ENCODE assay signal across 36 mouse cellular contexts in the genomic region with DNA sequence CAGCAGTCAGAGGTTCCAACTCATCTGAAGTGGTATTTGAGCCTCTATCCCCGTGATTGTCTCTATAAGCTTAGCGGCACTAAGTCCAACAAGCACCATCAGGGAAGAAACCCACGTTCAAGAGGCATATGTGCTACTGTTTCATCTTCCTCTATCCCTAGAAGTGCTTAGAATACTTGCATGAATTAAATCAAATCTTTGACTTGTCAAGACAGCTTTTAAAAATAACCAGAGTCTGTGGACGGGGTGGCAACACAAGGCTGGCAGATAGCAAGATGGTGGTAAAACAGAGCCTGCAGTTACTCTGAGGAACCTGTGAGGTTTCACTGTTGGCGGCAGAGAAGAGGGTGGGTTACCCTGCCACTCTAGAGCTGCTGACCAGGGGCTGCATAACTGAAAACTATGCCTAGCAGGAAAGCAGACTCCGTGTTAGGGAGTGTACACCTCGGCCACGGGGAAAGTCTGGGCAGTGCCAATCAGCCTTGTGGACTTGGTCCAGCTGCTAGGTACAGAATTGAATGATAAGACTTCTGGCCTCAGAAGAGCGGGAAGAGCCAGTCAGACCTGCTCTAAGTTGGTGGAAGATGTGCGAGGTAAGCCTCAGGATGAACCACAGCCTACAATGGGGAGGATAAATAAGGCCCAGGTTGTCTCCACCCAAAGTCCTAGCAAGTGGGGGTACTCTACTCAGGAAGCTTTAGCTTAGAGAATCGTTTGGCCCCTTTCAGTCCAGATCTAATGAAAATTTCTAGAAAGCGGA. TPM values are rescaled to one million over a fixed set of nuclear protein-coding genes. Genes with fewer than 3 reads are reported as not detected.
DNase-seq lines count a peak whose midpoint lies in the region; ATAC-seq and TF ChIP-seq lines count a peak whose summit lies in the region.
"Had no signal": no experiment of that assay in that cellular context is flagged by ENCODE, and none has a peak within 500 bp of the region (broad histone marks: within the 10 kb centered on the region; RNA-seq: fewer than 3 reads in every experiment).

No protein-coding gene starts in this region.

- TF ChIP-seq POLR2A in MEL (IDR thresholded peaks at IDR 0.05; ENCODE audit: control insufficient read depth in 1 of 2, insufficient read depth in 1 of 2, low read depth in 1 of 2, low read length in 2 of 2, poor library complexity in 1 of 2): no peak

- no peaks in the 10 kb centered on the region for H3K27me3 ChIP-seq in liver, embryonic 13.5 days
- no peaks in the 10 kb centered on the region for H3K27me3 ChIP-seq in liver, postnatal 0 days (ENCODE audit: insufficient read depth, low read length)
- no peaks in the 10 kb centered on the region for H3K27me3 ChIP-seq in MEL (ENCODE audit: control insufficient read depth in 1 of 2, insufficient read depth in 2 of 2, low read length in 2 of 2)
- H3K27me3 ChIP-seq: CH12.LX; heart, embryonic 13.5 days; kidney, embryonic 15.5 days; limb, embryonic 12.5 days; liver, embryonic 12.5 days; lung, embryonic 15.5 days; midbrain, embryonic 13.5 days had no signal

- H3K4me1 ChIP-seq in liver, embryonic 13.5 days (replicated peaks): peaks cover 44% of the 10 kb centered on the region
- peaks cover 4% of the 10 kb centered on the region; the same call in 1 of the 2 replicates for H3K4me1 ChIP-seq in liver, postnatal 0 days (ENCODE audit: insufficient read depth)
- H3K4me1 ChIP-seq in MEL (ENCODE audit: control insufficient read depth in 1 of 2, insufficient read depth in 2 of 2, low read length in 2 of 2): peaks cover 25 to 48% of the 10 kb centered on the region in 2 experiments

- no peaks in the 10 kb centered on the region for H3K9me3 ChIP-seq in liver, embryonic 13.5 days (replicated peaks)
- no peaks in the 10 kb centered on the region for H3K9me3 ChIP-seq in liver, postnatal 0 days (ENCODE audit: low read length)
- H3K9me3 ChIP-seq in MEL (replicated peaks; ENCODE audit: insufficient read depth, low read length): no peaks in the 10 kb centered on the region
- H3K9me3 ChIP-seq: embryonic facial prominence, embryonic 10.5 days; heart, embryonic 13.5 days; kidney, embryonic 15.5 days; limb, embryonic 12.5 days; liver, embryonic 12.5 days; lung, embryonic 15.5 days; midbrain, embryonic 13.5 days had no signal

- peak in 1 of 2 experiments; percentile 38 for DNase-seq in layer of hippocampus, adult 2 months (ENCODE audit: low spot score in 2 of 2)
- no peak for DNase-seq in layer of hippocampus, postnatal 10 days (ENCODE audit: low spot score in 2 of 2)
- peak; percentile 59 for DNase-seq in liver, embryonic 13.5 days
- DNase-seq in liver, postnatal 0 days: no peak
- DNase-seq in MEL (ENCODE audit: low read depth, low spot score): peak; percentile 60
- peak; percentile 55 for DNase-seq in c-Kit-positive CD71-positive TER-119-positive erythroid progenitor cells, embryonic 14.5 days (ENCODE audit: low spot score)
- DNase-seq in kidney, postnatal 10 days: no peak
- DNase-seq in cerebellum, postnatal 4 days (ENCODE audit: low spot score in 2 of 2): no peak
- DNase-seq: adrenal gland, postnatal 10 days; B cell, adult 2 months; cerebellum, adult 9-10 months; gastrocnemius, postnatal 36 days; heart, adult 2 months; heart, postnatal 14 days; kidney, postnatal 4 days; lung, postnatal 36 days had no signal

- no peak overlapping the region for H3K4me3 ChIP-seq in layer of hippocampus, adult 2 months
- no peak overlapping the region for H3K4me3 ChIP-seq in liver, embryonic 13.5 days (replicated peaks)
- no peak overlapping the region for H3K4me3 ChIP-seq in liver, postnatal 0 days (ENCODE audit: low read depth, low read length)
- H3K4me3 ChIP-seq in MEL (ENCODE audit: control insufficient read depth in 1 of 2, insufficient read depth in 1 of 2, low read depth in 2 of 2, low read length in 2 of 2): no peak overlapping the region
- H3K4me3 ChIP-seq: embryonic facial prominence, embryonic 10.5 days; heart, adult 2 months; heart, embryonic 13.5 days; kidney, embryonic 15.5 days; limb, embryonic 12.5 days; liver, embryonic 12.5 days; lung, embryonic 15.5 days; megakaryocyte, embryonic 14.5 days; midbrain, embryonic 13.5 days had no signal

- no peaks in the 10 kb centered on the region for H3K79me2 ChIP-seq in MEL (ENCODE audit: control insufficient read depth, insufficient read depth, low read length, poor library complexity)

- WGBS in liver, embryonic 13.5 days (ENCODE audit: insufficient replicate concordance): 67% methylated on average over 12 of the region's 12 CpGs
- WGBS in liver, postnatal 0 days (ENCODE audit: insufficient replicate concordance): 77% methylated on average over 12 of the region's 12 CpGs

- no peak for TF ChIP-seq RAD21 in MEL (IDR thresholded peaks at IDR 0.05; ENCODE audit: low read depth, low read length)

- H3K27ac ChIP-seq in layer of hippocampus, adult 2 months: peak overlapping the region; percentile 76
- no peak overlapping the region for H3K27ac ChIP-seq in liver, embryonic 13.5 days
- H3K27ac ChIP-seq in liver, postnatal 0 days (ENCODE audit: low read depth): no peak overlapping the region
- H3K27ac ChIP-seq in MEL (ENCODE audit: control insufficient read depth, low read depth, low read length): peak overlapping the region; percentile 39
- H3K27ac ChIP-seq: embryonic facial prominence, embryonic 10.5 days; heart, adult 2 months; heart, embryonic 13.5 days; hindbrain, postnatal 0 days; kidney, embryonic 15.5 days; limb, embryonic 12.5 days; liver, embryonic 12.5 days; lung, embryonic 15.5 days; midbrain, embryonic 13.5 days; stomach, postnatal 0 days had no signal

- no peak overlapping the region for H3K9ac ChIP-seq in liver, embryonic 13.5 days
- H3K9ac ChIP-seq in liver, postnatal 0 days (replicated peaks): no peak overlapping the region
- H3K9ac ChIP-seq in MEL (ENCODE audit: control insufficient read depth, low read depth, low read length, poor library complexity, severe bottlenecking): no peak overlapping the region
- H3K9ac ChIP-seq: heart, embryonic 13.5 days; kidney, embryonic 15.5 days; limb, embryonic 12.5 days; liver, embryonic 12.5 days; lung, embryonic 15.5 days; midbrain, embryonic 13.5 days had no signal

- no peak for TF ChIP-seq EP300 in liver, postnatal 0 days (IDR thresholded peaks at IDR 0.05; ENCODE audit: low read depth)
- peak; percentile 65 to 81 for TF ChIP-seq EP300 in MEL (IDR thresholded peaks at IDR 0.05; ENCODE audit: low read depth in 1 of 2, low read length in 2 of 2)

- no peaks in the 10 kb centered on the region for H3K36me3 ChIP-seq in liver, embryonic 13.5 days
- no peaks in the 10 kb centered on the region for H3K36me3 ChIP-seq in liver, postnatal 0 days (replicated peaks; ENCODE audit: insufficient read depth, low read length)
- peaks cover 0 to 42% of the 10 kb centered on the region in 2 experiments; a peak in 2 of 4 replicates for H3K36me3 ChIP-seq in MEL (ENCODE audit: control insufficient read depth in 1 of 2, insufficient read depth in 2 of 2, low read length in 2 of 2)
- H3K36me3 ChIP-seq: embryonic facial prominence, embryonic 10.5 days; heart, embryonic 13.5 days; kidney, embryonic 15.5 days; limb, embryonic 12.5 days; liver, embryonic 12.5 days; lung, embryonic 15.5 days; midbrain, embryonic 13.5 days had no signal

- no peak overlapping the region for H3K4me2 ChIP-seq in liver, embryonic 13.5 days
- H3K4me2 ChIP-seq in liver, postnatal 0 days (ENCODE audit: low read depth, low read length): no peak overlapping the region
- H3K4me2 ChIP-seq: heart, embryonic 13.5 days; kidney, embryonic 15.5 days; limb, embryonic 12.5 days; liver, embryonic 12.5 days; lung, embryonic 15.5 days; midbrain, embryonic 13.5 days had no signal

- ATAC-seq in liver, embryonic 13.5 days (ENCODE audit: low read depth): no peak
- ATAC-seq in liver, postnatal 0 days: no peak
- ATAC-seq: hindbrain, postnatal 0 days; intestine, postnatal 0 days; liver, embryonic 12.5 days; midbrain, embryonic 13.5 days had no signal

- TF ChIP-seq CTCF in layer of hippocampus, adult 2 months (conservative IDR thresholded peaks at IDR 0.05): no peak
- no peak for TF ChIP-seq CTCF in liver, postnatal 0 days (IDR thresholded peaks at IDR 0.05; ENCODE audit: low read depth)
- TF ChIP-seq CTCF in MEL (IDR thresholded peaks at IDR 0.05 in 2 of 3, conservative IDR thresholded peaks at IDR 0.05 in 1 of 3; ENCODE audit: control insufficient read depth in 1 of 3, insufficient read depth in 1 of 3, low read depth in 2 of 3, low read length in 3 of 3, poor library complexity in 1 of 3, severe bottlenecking in 1 of 3): no peak

TF ChIP-seq in MEL, 35 proteins besides CTCF, POLR2A, EP300 and RAD21 (continues in another document):
- TF ChIP-seq MAX (IDR thresholded peaks at IDR 0.05; ENCODE audit: low read length) (peak; percentile 50; the same call in 1 of the 2 replicates), GATA1 (IDR thresholded peaks at IDR 0.05; ENCODE audit: low read depth, low read length) (peak; percentile 78), SIN3A (IDR thresholded peaks at IDR 0.05; ENCODE audit: low read length) (no peak), ETS1 (IDR thresholded peaks at IDR 0.05; ENCODE audit: low read depth, low read length) (peak; percentile 63; the same call in 1 of the 2 replicates)

RNA-seq across cellular contexts. Expression of gene Erv3, which starts 8.0 kb away (rescaled TPM):
- total RNA-seq in layer of hippocampus, adult 2 months (2021): under 1 TPM in 1 of 2 experiments, not detected in 1; 0.12 TPM
- total RNA-seq in layer of hippocampus, postnatal 10 days (2021): under 1 TPM; 0.09 to 0.14 TPM
- not detected in 2 replicates for polyA plus RNA-seq in liver, embryonic 13.5 days (2015; fragmentation: Nextera tagmentation; extraction: Ambion mirVana)
- not detected in 2 replicates for polyA plus RNA-seq in liver, postnatal 0 days (2015; fragmentation: Nextera tagmentation; extraction: Ambion mirVana)
- total RNA-seq in MEL (2012; rRNA removed): 0.23 and 0.62 TPM in 2 replicates
- polyA plus RNA-seq in MEL (2012; ENCODE audit: insufficient read depth in 1 of 2, insufficient read length in 2 of 2, low read depth in 1 of 2, low replicate concordance in 2 of 2, missing spikeins in 1 of 2): under 1 TPM in 1 of 2 experiments, not detected in 1; 0.36 TPM
- total RNA-seq: adrenal gland, postnatal 10 days; CH12.LX; common myeloid progenitor, adult 5-6 weeks; gastrocnemius, adult 18-20 months; gastrocnemius, postnatal 36 days; heart, adult 2 months; heart, postnatal 14 days; hindbrain, postnatal 0 days had no signal
- polyA plus RNA-seq: embryonic facial prominence, embryonic 10.5 days; forebrain, embryonic 11.5 days; heart, adult 2 months; heart, embryonic 13.5 days; hindbrain, embryonic 11.5 days; intestine, postnatal 0 days; kidney, embryonic 15.5 days; limb, embryonic 12.5 days; liver, embryonic 12.5 days; lung, embryonic 15.5 days; midbrain, embryonic 13.5 days; neural tube, embryonic 11.5 days; stomach, postnatal 0 days had no signal

RNA-seq across cellular contexts. Expression of gene Prnp, which starts 58.2 kb away (rescaled TPM):
- 100 to 1,000 TPM; 984 to 990 TPM for total RNA-seq in layer of hippocampus, adult 2 months (2021)
- total RNA-seq in layer of hippocampus, postnatal 10 days (2021): 100 to 1,000 TPM; 488 to 510 TPM
- 30.3 and 32.3 TPM in 2 replicates for polyA plus RNA-seq in liver, embryonic 13.5 days (2015; fragmentation: Nextera tagmentation; extraction: Ambion mirVana)
- polyA plus RNA-seq in liver, postnatal 0 days (2015; fragmentation: Nextera tagmentation; extraction: Ambion mirVana): 19.5 and 20.2 TPM in 2 replicates
- 17.1 and 18.3 TPM in 2 replicates for total RNA-seq in MEL (2012; rRNA removed)
- 10 to 100 TPM in 1 of 2 experiments, not detected in 1; 24.0 TPM for polyA plus RNA-seq in MEL (2012; ENCODE audit: insufficient read depth in 1 of 2, insufficient read length in 2 of 2, low read depth in 1 of 2, low replicate concordance in 2 of 2, missing spikeins in 1 of 2)

RNA-seq across cellular contexts. Expression of gene Prn, which starts 58.2 kb away (rescaled TPM):
- not detected for total RNA-seq in layer of hippocampus, adult 2 months (2021)
- total RNA-seq in layer of hippocampus, postnatal 10 days (2021): under 1 TPM in 1 of 2 experiments, not detected in 1; 0.64 TPM
- 0.28 TPM in 1 of 2 replicates, not detected in the other for polyA plus RNA-seq in liver, embryonic 13.5 days (2015; fragmentation: Nextera tagmentation; extraction: Ambion mirVana)
- not detected in 2 replicates for polyA plus RNA-seq in liver, postnatal 0 days (2015; fragmentation: Nextera tagmentation; extraction: Ambion mirVana)
- total RNA-seq in MEL (2012; rRNA removed): not detected in 2 replicates
- polyA plus RNA-seq in MEL (2012; ENCODE audit: insufficient read depth in 1 of 2, insufficient read length in 2 of 2, low read depth in 1 of 2, low replicate concordance in 2 of 2, missing spikeins in 1 of 2): not detected
- total RNA-seq: adrenal gland, postnatal 10 days; CH12.LX; common myeloid progenitor, adult 5-6 weeks; gastrocnemius, adult 18-20 months; hindbrain, postnatal 0 days; layer of hippocampus, postnatal 25 days had no signal
- polyA plus RNA-seq: brain, embryonic 14.5 days; embryonic facial prominence, embryonic 10.5 days; forebrain, embryonic 11.5 days; heart, adult 2 months; heart, embryonic 13.5 days; hindbrain, embryonic 11.5 days; intestine, postnatal 0 days; kidney, embryonic 15.5 days; limb, embryonic 12.5 days; liver, embryonic 12.5 days; lung, embryonic 15.5 days; midbrain, embryonic 13.5 days; neural tube, embryonic 11.5 days; thymus, postnatal 0 days had no signal

Comparison
In these comparisons a context has a peak if more than half of its experiments do, and no peak if none do; other contexts are left out.
1. DNase-seq: peak in liver, embryonic 13.5 days (single experiment), MEL (single experiment) and c-Kit-positive CD71-positive TER-119-positive erythroid progenitor cells, embryonic 14.5 days (single experiment); none in layer of hippocampus, postnatal 10 days (0 of 2), liver, postnatal 0 days (single experiment), kidney, postnatal 10 days (single experiment) and cerebellum, postnatal 4 days (0 of 2).
2. H3K27ac ChIP-seq: peak in layer of hippocampus, adult 2 months (single experiment) and MEL (single experiment); none in liver, embryonic 13.5 days (single experiment) and liver, postnatal 0 days (single experiment).
3. RNA of gene Prnp, which starts 58.2 kb away (total RNA-seq): 984 to 990 TPM in layer of hippocampus, adult 2 months and 488 to 510 TPM in layer of hippocampus, postnatal 10 days; 17.1 to 18.3 TPM in MEL; every median in the first group is over 10 times any median in the second.